Mouse (Mus musculus) kidney, adult 2 months (tissue): ENCODE results near the gene Eif3i. TPM values are rescaled to one million over a fixed set of nuclear protein-coding genes. Genes with fewer than 3 reads are reported as not detected.
A peak's percentile ranks its signal among the peaks of the same experiment; 100 is the strongest.

Experiments
- DNase-seq: peaks from one replicate; pipeline ENCODE4 v3.0.0; 2021
- H3K27ac ChIP-seq: fragments of 200-500 bp; 2 replicates; pipeline ENCODE4 v1.5.1; 2012; ENCODE audit warnings: low read depth, low read length, control low read depth, inconsistent platforms; ENCODE audit not compliant: insufficient read depth
- H3K27me3 ChIP-seq: fragments of 200-500 bp; replicated peaks from 2 replicates; pipeline ENCODE4 v1.6.1; 2012; ENCODE audit warnings: mild to moderate bottlenecking, moderate library complexity, low read length, inconsistent platforms; ENCODE audit not compliant: control insufficient read depth, insufficient read depth
- H3K36me3 ChIP-seq: fragments of 200-500 bp; 2 replicates; pipeline ENCODE4 v1.6.1; 2012; ENCODE audit warnings: mild to moderate bottlenecking, moderate library complexity, low read length, inconsistent platforms; ENCODE audit not compliant: control insufficient read depth, insufficient read depth
- H3K4me1 ChIP-seq: fragments of 200-500 bp; 2 replicates; pipeline ENCODE4 v1.6.1; 2011; ENCODE audit warnings: low read length; ENCODE audit not compliant: control insufficient read depth, insufficient read depth
- H3K4me3 ChIP-seq: fragments of 200-500 bp; 2 replicates; pipeline ENCODE4 v1.5.1; 2011; ENCODE audit warnings: mild to moderate bottlenecking, low read depth, low read length, control low read depth; ENCODE audit not compliant: insufficient read depth
- CTCF ChIP-seq: fragments of 200-500 bp; conservative IDR thresholded peaks from 2 replicates; pipeline ENCODE4 v1.5.1; 2011; ENCODE audit warnings: low read depth, mild to moderate bottlenecking, control low read depth, low read length, moderate library complexity, mixed read lengths; ENCODE audit not compliant: insufficient read depth, insufficient read length
- POLR2A ChIP-seq: fragments of 200-500 bp; IDR thresholded peaks from one replicate; pipeline ENCODE4 v1.6.1; 2011; ENCODE audit warnings: low read depth, low read length, control low read depth
- WGBS: fragments of 180-500 bp; shearing (Covaris S2); methylation state at CpG from one replicate; pipeline ENCODE4 v1.1.7; 2018; 5-methylcytosine and 5-hydroxymethylcytosine counted together
- polyA plus RNA-seq: library from polyadenylated mRNA; depleted of rRNA; stranded (reverse); fragments of >200 nt; gene quantifications from 2 replicates; pipeline ENCODE4 v1.2.3, GENCODE M21; 2012

The Eif3i gene
- polyA plus RNA-seq, 1 experiment = 311 TPM

- Histone ChIP-seq H3K27me3 (no peaks in the 10 kb centered on the region), H3K4me1 (peaks cover 12% of the 10 kb centered on the region), H3K36me3 (peaks cover 2% of the 10 kb centered on the region), H3K4me3 (peak overlapping the region; percentile 84), H3K27ac (peak overlapping the region; percentile 83)
- peak; percentile 94 for DNase-seq
- TF ChIP-seq POLR2A (no peak), CTCF (no peak)
- under 1% methylated on average over 18 of the region's 18 CpGs for WGBS
Observed at GRCm38 (mm10) chr4:129624281-129625028, 24.0 kb upstream of the Eif3i start.

- no peaks in the 10 kb centered on the region for H3K27me3 ChIP-seq
- peak within 1 kb of the TSS; percentile 83 for H3K27ac ChIP-seq
- no peak for TF ChIP-seq CTCF
- no peak for TF ChIP-seq POLR2A
- WGBS = under 1% methylated on average over 10 of the region's 10 CpGs
- H3K36me3 ChIP-seq = no peaks in the 10 kb centered on the region; the same call in 1 of the 2 replicates
- H3K4me1 ChIP-seq = peaks cover 14% of the 10 kb centered on the region
- peak within 1 kb of the TSS; percentile 84 for H3K4me3 ChIP-seq
- DNase-seq = peak; percentile 77
Observed at GRCm38 (mm10) chr4:129623681-129624091, 23.2 kb upstream of the Eif3i start, which contains the start of gene Ccdc28b. TSS of gene Ccdc28b (minus strand) at chr4:129623947.

- no peak for TF ChIP-seq POLR2A
- TF ChIP-seq CTCF = no peak
- Histone ChIP-seq H3K27me3 (no peaks in the 10 kb centered on the region), H3K27ac (peak overlapping the region; percentile 20; the same call in 1 of the 2 replicates), H3K4me3 (peak overlapping the region; percentile 84), H3K36me3 (no peaks in the 10 kb centered on the region), H3K4me1 (peaks cover 19% of the 10 kb centered on the region)
- no peak for DNase-seq
- 15% methylated on average over 8 of the region's 8 CpGs for whole genome bisulfite sequencing
Observed at GRCm38 (mm10) chr4:129622803-129623535, 22.5 kb upstream of the Eif3i start.

- H3K4me3 ChIP-seq = 0 out of 2 replicates have a peak overlapping the region, but pooled peaks have one; percentile 84
- TF ChIP-seq POLR2A (no peak), CTCF (no peak)
- no peak for DNase-seq
Observed at GRCm38 (mm10) chr4:129622120-129622802, 21.8 kb upstream of the Eif3i start.

GRCm38 (mm10) chr4:129621283-129621841, 20.9 kb upstream of the Eif3i start:
- no peaks in the 10 kb centered on the region for H3K27me3 ChIP-seq
- H3K27ac ChIP-seq = peak overlapping the region; percentile 95
- WGBS = 45% methylated on average over 8 of the region's 8 CpGs
- peaks cover 19% of the 10 kb centered on the region for H3K4me1 ChIP-seq
- H3K36me3 ChIP-seq = no peaks in the 10 kb centered on the region
- TF ChIP-seq POLR2A (peak; percentile 7), CTCF (no peak)
- peak; percentile 79 for DNase-seq
- H3K4me3 ChIP-seq = peak overlapping the region; percentile 57

More at GRCm38 (mm10) chr4:129622120-129622802, 21.8 kb upstream of the Eif3i start:
- WGBS = 79% methylated on average over 11 of the region's 11 CpGs
- no peaks in the 10 kb centered on the region for H3K36me3 ChIP-seq
- peak overlapping the region; percentile 62 for H3K27ac ChIP-seq
- H3K4me1 ChIP-seq = peaks cover 19% of the 10 kb centered on the region
- no peaks in the 10 kb centered on the region for H3K27me3 ChIP-seq

GRCm38 (mm10) chr4:129620419-129621282, 20.2 kb upstream of the Eif3i start:
- peak overlapping the region; percentile 95 for H3K27ac ChIP-seq
- H3K27me3 ChIP-seq = no peaks in the 10 kb centered on the region
- peak overlapping the region; percentile 57 for H3K4me3 ChIP-seq
- no peak for TF ChIP-seq POLR2A
- no peak for TF ChIP-seq CTCF
- peaks cover 19% of the 10 kb centered on the region for H3K4me1 ChIP-seq
- no peak for DNase-seq
- H3K36me3 ChIP-seq = no peaks in the 10 kb centered on the region
- 66% methylated on average over 11 of the region's 11 CpGs for WGBS
